In genomic region chr16:97297140-97297539, GRCm38 (mm10) we compare ENCODE assay signal across 25 mouse cellular contexts. TPM values are rescaled to one million over a fixed set of nuclear protein-coding genes. Genes with fewer than 3 reads are reported as not detected.
"Had no signal": no experiment of that assay in that cellular context is flagged by ENCODE, and none has a peak within 500 bp of the region (broad histone marks: within the 10 kb centered on the region; RNA-seq: fewer than 3 reads in every experiment).

No protein-coding gene starts in this region.

- DNase-seq: gastrocnemius, postnatal 25 days; heart, adult 18-20 months; heart, postnatal 10 days; heart, postnatal 4 days; kidney, adult 11 months; kidney, adult 2 months; kidney, adult 9 months; kidney, postnatal 14 days; kidney, postnatal 36 days; layer of hippocampus, adult 9-11 months; layer of hippocampus, postnatal 36 days had no signal

- H3K4me2 ChIP-seq: heart, embryonic 12.5 days; hindbrain, embryonic 12.5 days; hindbrain, embryonic 15.5 days; kidney, embryonic 15.5 days; limb, embryonic 13.5 days; limb, embryonic 15.5 days; liver, embryonic 12.5 days had no signal

- H3K27me3 ChIP-seq: heart, embryonic 12.5 days; hindbrain, embryonic 12.5 days; hindbrain, embryonic 15.5 days; kidney, embryonic 15.5 days; limb, embryonic 13.5 days; limb, embryonic 15.5 days; liver, embryonic 12.5 days had no signal

- H3K9ac ChIP-seq: heart, embryonic 12.5 days; hindbrain, embryonic 12.5 days; hindbrain, embryonic 15.5 days; kidney, embryonic 15.5 days; limb, embryonic 13.5 days; limb, embryonic 15.5 days; liver, embryonic 12.5 days; liver, embryonic 14.5 days had no signal

- ATAC-seq: hindbrain, postnatal 0 days; intestine, embryonic 16.5 days; liver, embryonic 12.5 days had no signal

- H3K4me1 ChIP-seq: liver, embryonic 12.5 days had no signal

- H3K36me3 ChIP-seq: heart, embryonic 10.5 days; heart, embryonic 12.5 days; hindbrain, embryonic 10.5 days; hindbrain, embryonic 12.5 days; hindbrain, embryonic 15.5 days; kidney, embryonic 15.5 days; limb, embryonic 13.5 days; limb, embryonic 15.5 days; liver, embryonic 12.5 days had no signal

- H3K4me3 ChIP-seq: heart, embryonic 10.5 days; heart, embryonic 12.5 days; hindbrain, embryonic 10.5 days; hindbrain, embryonic 12.5 days; hindbrain, embryonic 15.5 days; kidney, embryonic 15.5 days; limb, embryonic 13.5 days; limb, embryonic 15.5 days; liver, embryonic 12.5 days had no signal

- H3K27ac ChIP-seq: heart, embryonic 10.5 days; hindbrain, embryonic 10.5 days; hindbrain, embryonic 12.5 days; hindbrain, embryonic 15.5 days; hindbrain, postnatal 0 days; kidney, embryonic 15.5 days; kidney, postnatal 0 days; limb, embryonic 13.5 days; limb, embryonic 15.5 days; liver, embryonic 12.5 days; liver, embryonic 14.5 days had no signal

- H3K9me3 ChIP-seq: heart, embryonic 10.5 days; heart, embryonic 12.5 days; hindbrain, embryonic 10.5 days; hindbrain, embryonic 12.5 days; hindbrain, embryonic 15.5 days; kidney, embryonic 15.5 days; limb, embryonic 13.5 days; limb, embryonic 15.5 days; liver, embryonic 12.5 days had no signal

RNA-seq across cellular contexts. Expression of gene Bace2, which starts 59.4 kb away (rescaled TPM):
- total RNA-seq: granulocyte monocyte progenitor cell, adult 5-6 weeks had no signal
